Mouse (Mus musculus): ENCODE measurements around the gene Ube2q2. TPM values are rescaled to one million over a fixed set of nuclear protein-coding genes. Genes with fewer than 3 reads are reported as not detected.
A peak's percentile ranks its signal among the peaks of the same experiment; 100 is the strongest.
"Not testable (repeated sequence)": the region's sequence is repeated elsewhere in the genome, so short reads cannot be mapped to it uniquely, and the experiment has no call there.

Gene Ube2q2
- total and polyA plus RNA-seq, 2 experiments from 2014 or later: 32.3 to 34.1 TPM

- peaks cover 29% of the 10 kb centered on the region for H3K36me3 ChIP-seq (ENCODE audit: insufficient read depth)
- DNase-seq (peak; percentile 51), ATAC-seq (peak; percentile 63; the same call in 1 of the 2 replicates)
- no peaks in the 10 kb centered on the region for H3K4me1 ChIP-seq (ENCODE audit: insufficient read depth)
- no peaks in the 10 kb centered on the region for H3K27me3 ChIP-seq (ENCODE audit: insufficient read depth, low read length)
- H3K4me3 ChIP-seq (ENCODE audit: low read depth, low read length): no peak overlapping the region
- H3K9ac ChIP-seq: no peak overlapping the region
- no peaks in the 10 kb centered on the region for H3K9me3 ChIP-seq (ENCODE audit: low read length)
- H3K4me2 ChIP-seq (ENCODE audit: low read depth): no peak overlapping the region
- TF ChIP-seq CTCF (IDR thresholded peaks at IDR 0.05; ENCODE audit: low read depth): no peak
- peak overlapping the region; percentile 54; the same call in 1 of the 2 replicates for H3K27ac ChIP-seq (ENCODE audit: low read depth, low read length)
- WGBS: 61% methylated on average over 3 of the region's 3 CpGs
Observed at GRCm38 (mm10) chr9:55226251-55226650, 77.6 kb downstream of the Ube2q2 start.

DNA sequence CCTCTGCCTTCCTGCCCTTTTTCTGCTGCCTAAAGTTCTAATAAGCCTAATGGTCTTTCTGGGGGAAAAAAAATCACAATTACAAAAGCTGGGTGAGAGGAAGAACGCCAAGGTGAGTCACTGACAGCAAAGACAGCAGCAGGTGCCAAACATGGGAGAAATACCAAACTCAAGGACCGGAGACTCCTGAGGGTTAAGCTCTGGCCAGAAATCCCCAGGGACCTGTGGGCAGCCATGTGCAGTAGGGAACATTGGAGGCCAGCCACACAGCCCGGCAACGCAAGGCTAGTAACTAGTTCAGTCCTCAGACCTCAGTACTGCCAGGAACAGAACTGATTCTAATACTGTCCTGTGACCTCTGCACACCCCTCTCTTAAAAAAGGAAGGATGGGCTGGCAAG lies 79.5 kb downstream of the Ube2q2 start:
- no peaks in the 10 kb centered on the region for H3K27me3 ChIP-seq (ENCODE audit: insufficient read depth, low read length)
- peaks cover 13% of the 10 kb centered on the region for H3K36me3 ChIP-seq (ENCODE audit: insufficient read depth)
- no peak overlapping the region for H3K27ac ChIP-seq (ENCODE audit: low read depth, low read length)
- no peaks in the 10 kb centered on the region for H3K4me1 ChIP-seq (ENCODE audit: insufficient read depth)
- no peak for ATAC-seq
- H3K9me3 ChIP-seq (ENCODE audit: low read length): no peaks in the 10 kb centered on the region
- H3K4me3 ChIP-seq (ENCODE audit: low read depth, low read length): no peak overlapping the region
- no peak for TF ChIP-seq CTCF (IDR thresholded peaks at IDR 0.05; ENCODE audit: low read depth)
- H3K4me2 ChIP-seq (ENCODE audit: low read depth): no peak overlapping the region
- no peak overlapping the region for H3K9ac ChIP-seq
- DNase-seq: no peak
- WGBS: 92% methylated on average over 4 of the region's 4 CpGs

GRCm38 (mm10) chr9:55229010-55229409 lies 80.4 kb downstream of the Ube2q2 start:
- WGBS: 76% methylated on average over 10 of the region's 10 CpGs
- peaks cover 4% of the 10 kb centered on the region for H3K36me3 ChIP-seq (ENCODE audit: insufficient read depth)

GRCm38 (mm10) chr9:55231544-55231943 lies 82.9 kb downstream of the Ube2q2 start:
- no peaks in the 10 kb centered on the region for H3K4me1 ChIP-seq (ENCODE audit: insufficient read depth)
- H3K9me3 ChIP-seq (ENCODE audit: low read length): no peaks in the 10 kb centered on the region
- no peaks in the 10 kb centered on the region for H3K27me3 ChIP-seq (ENCODE audit: insufficient read depth, low read length)
- H3K36me3 ChIP-seq (ENCODE audit: insufficient read depth): no peaks in the 10 kb centered on the region
- no peak overlapping the region for H3K27ac ChIP-seq (ENCODE audit: low read depth, low read length)
- DNase-seq (peak; percentile 33), ATAC-seq (peak; percentile 55; the same call in 1 of the 2 replicates)
- H3K4me2 ChIP-seq (ENCODE audit: low read depth): no peak overlapping the region
- 70% methylated on average over 6 of the region's 6 CpGs for WGBS
- H3K9ac ChIP-seq: no peak overlapping the region
- peak; percentile 45 for TF ChIP-seq CTCF (IDR thresholded peaks at IDR 0.05; ENCODE audit: low read depth)
- no peak overlapping the region for H3K4me3 ChIP-seq (ENCODE audit: low read depth, low read length)

More at GRCm38 (mm10) chr9:55229010-55229409, 80.4 kb downstream of the Ube2q2 start:
- H3K27me3 ChIP-seq (ENCODE audit: insufficient read depth, low read length): no peaks in the 10 kb centered on the region
- H3K4me1 ChIP-seq (ENCODE audit: insufficient read depth): no peaks in the 10 kb centered on the region
- ATAC-seq (no peak), DNase-seq (no peak)
- no peaks in the 10 kb centered on the region for H3K9me3 ChIP-seq (ENCODE audit: low read length)
- no peak overlapping the region for H3K9ac ChIP-seq
- no peak overlapping the region for H3K4me3 ChIP-seq (ENCODE audit: low read depth, low read length)
- no peak overlapping the region for H3K27ac ChIP-seq (ENCODE audit: low read depth, low read length)
- no peak for TF ChIP-seq CTCF (IDR thresholded peaks at IDR 0.05; ENCODE audit: low read depth)
- no peak overlapping the region for H3K4me2 ChIP-seq (ENCODE audit: low read depth)

- WGBS: 87% methylated on average over 5 of the region's 5 CpGs
Observed at GRCm38 (mm10) chr9:55232110-55232509, 83.5 kb downstream of the Ube2q2 start.

DNA sequence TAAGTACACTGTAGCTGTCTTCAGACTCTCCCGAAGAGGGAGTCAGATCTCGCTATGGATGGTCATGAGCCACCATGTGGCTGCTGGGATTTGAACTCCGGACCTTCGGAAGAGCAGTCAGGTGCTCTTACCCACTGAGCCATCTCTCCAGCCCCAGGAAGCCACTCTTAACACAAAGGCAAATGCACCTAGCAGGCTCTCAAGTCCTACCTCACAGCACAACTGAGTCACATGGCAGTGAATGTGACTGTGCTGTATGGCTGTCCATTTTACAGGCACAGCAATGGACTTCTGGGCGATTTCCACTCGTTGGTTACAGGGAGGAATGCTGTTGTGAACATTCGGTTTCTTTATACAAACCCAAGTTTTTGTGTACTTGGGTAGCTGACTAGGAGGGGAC lies 83.9 kb downstream of the Ube2q2 start:
- TF ChIP-seq CTCF (IDR thresholded peaks at IDR 0.05; ENCODE audit: low read depth): no peak
- Histone ChIP-seq H3K27ac (ENCODE audit: low read depth, low read length) (no peak overlapping the region), H3K27me3 (ENCODE audit: insufficient read depth, low read length) (no peaks in the 10 kb centered on the region), H3K4me1 (ENCODE audit: insufficient read depth) (no peaks in the 10 kb centered on the region), H3K9ac (no peak overlapping the region), H3K36me3 (ENCODE audit: insufficient read depth) (no peaks in the 10 kb centered on the region), H3K4me2 (ENCODE audit: low read depth) (no peak overlapping the region), H3K9me3 (ENCODE audit: low read length) (no peaks in the 10 kb centered on the region), H3K4me3 (ENCODE audit: low read depth, low read length) (no peak overlapping the region)
- ATAC-seq (no peak), DNase-seq (no peak)
- 84% methylated on average over 7 of the region's 7 CpGs for WGBS

More at GRCm38 (mm10) chr9:55232110-55232509, 83.5 kb downstream of the Ube2q2 start:
- Histone ChIP-seq H3K9ac (no peak overlapping the region), H3K9me3 (ENCODE audit: low read length) (no peaks in the 10 kb centered on the region), H3K27ac (ENCODE audit: low read depth, low read length) (no peak overlapping the region), H3K4me1 (ENCODE audit: insufficient read depth) (no peaks in the 10 kb centered on the region), H3K27me3 (ENCODE audit: insufficient read depth, low read length) (no peaks in the 10 kb centered on the region), H3K4me2 (ENCODE audit: low read depth) (no peak overlapping the region), H3K36me3 (ENCODE audit: insufficient read depth) (no peaks in the 10 kb centered on the region), H3K4me3 (ENCODE audit: low read depth, low read length) (no peak overlapping the region)
- no peak for ATAC-seq
- no peak for TF ChIP-seq CTCF (IDR thresholded peaks at IDR 0.05; ENCODE audit: low read depth)
- no peak for DNase-seq

DNA sequence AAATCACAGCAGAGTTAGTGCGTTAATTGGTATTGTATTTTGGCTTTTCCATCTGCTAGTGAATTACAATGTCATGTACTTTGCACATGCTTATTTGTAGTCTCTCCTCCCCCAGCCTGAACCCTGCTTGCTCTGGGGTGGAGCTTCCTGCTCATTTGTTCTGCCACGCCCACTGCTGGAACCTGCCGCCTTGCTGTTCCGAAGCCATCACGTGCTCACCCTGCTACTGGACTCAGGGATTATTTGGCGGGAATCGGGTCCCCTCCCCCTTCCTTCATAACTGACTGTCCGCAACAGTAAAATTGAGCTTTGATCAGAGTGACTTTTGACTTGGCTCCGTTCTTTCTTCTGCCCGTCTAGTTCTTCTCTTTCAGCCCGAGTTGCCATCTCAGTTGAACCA lies 84.4 kb downstream of the Ube2q2 start:
- not testable (repeated sequence) for H3K9ac ChIP-seq; H3K36me3 ChIP-seq (ENCODE audit: insufficient read depth); H3K4me2 ChIP-seq (ENCODE audit: low read depth); H3K9me3 ChIP-seq (ENCODE audit: low read length); H3K4me1 ChIP-seq (ENCODE audit: insufficient read depth); H3K27ac ChIP-seq (ENCODE audit: low read depth, low read length); ATAC-seq; H3K4me3 ChIP-seq (ENCODE audit: low read depth, low read length); H3K27me3 ChIP-seq (ENCODE audit: insufficient read depth, low read length); DNase-seq
- WGBS: 77% methylated on average over 11 of the region's 11 CpGs
